Mouse (Mus musculus): ENCODE results near the gene Tmem100.

- no peak for TF ChIP-seq CTCF (conservative IDR thresholded peaks at IDR 0.05; ENCODE audit: insufficient read depth, insufficient read length, low read depth, low read length)
- no peak for TF ChIP-seq POLR2A (IDR thresholded peaks at IDR 0.05; ENCODE audit: low read depth, low read length)
Measured at GRCm38 (mm10) chr11:90015281-90015680, 14.9 kb upstream of the Tmem100 start.
